Mouse (Mus musculus) frontal cortex, postnatal 36 days (tissue): ENCODE results near the gene Uchl4.
"Not testable (repeated sequence)": the region's sequence is repeated elsewhere in the genome, so short reads cannot be mapped to it uniquely, and the experiment has no call there.

ENCODE experiments used
- DNase-seq, 2 experiments: peaks; one replicate each; pipeline ENCODE4 v3.0.0; 2022; ENCODE audit warnings: low spot score in 2 of 2

Gene Uchl4

GRCm38 (mm10) chr9:64234768-64235435 is at the start of gene Uchl4:
TSS of gene Uchl4 (plus strand) at chr9:64235201.
- DNase-seq = no peak

GRCm38 (mm10) chr9:64193879-64194278 is 41.1 kb upstream of the Uchl4 start:
- no peak for DNase-seq

GRCm38 (mm10) chr9:64195554-64195953 is 39.4 kb upstream of the Uchl4 start:
- DNase-seq = peak; percentile 71 to 83

- DNase-seq = no peak
Observed at GRCm38 (mm10) chr9:64197524-64197923, 37.5 kb upstream of the Uchl4 start.

- DNase-seq = no peak
Observed at GRCm38 (mm10) chr9:64198068-64198762, 36.8 kb upstream of the Uchl4 start.

GRCm38 (mm10) chr9:64198763-64199418 is 36.1 kb upstream of the Uchl4 start:
- not testable (repeated sequence) for DNase-seq

- DNase-seq = no peak
Observed at GRCm38 (mm10) chr9:64199897-64200296, 35.1 kb upstream of the Uchl4 start.

- no peak for DNase-seq
Observed at GRCm38 (mm10) chr9:64202331-64202730, 32.7 kb upstream of the Uchl4 start.

- DNase-seq = no peak
Observed at GRCm38 (mm10) chr9:64202866-64203265, 32.1 kb upstream of the Uchl4 start.

GRCm38 (mm10) chr9:64207509-64208084 is 27.4 kb upstream of the Uchl4 start:
- DNase-seq = no peak

GRCm38 (mm10) chr9:64214452-64214851 is 20.5 kb upstream of the Uchl4 start:
- no peak for DNase-seq

GRCm38 (mm10) chr9:64216090-64216489 is 18.9 kb upstream of the Uchl4 start:
- DNase-seq = no peak

- DNase-seq = no peak
Observed at GRCm38 (mm10) chr9:64216641-64217040, 18.4 kb upstream of the Uchl4 start.

- no peak for DNase-seq
Observed at GRCm38 (mm10) chr9:64217887-64218286, 17.1 kb upstream of the Uchl4 start.

- DNase-seq = no peak
Observed at GRCm38 (mm10) chr9:64219305-64219704, 15.7 kb upstream of the Uchl4 start.

GRCm38 (mm10) chr9:64219772-64220420 is 15.1 kb upstream of the Uchl4 start:
- no peak for DNase-seq

GRCm38 (mm10) chr9:64220603-64221002 is 14.4 kb upstream of the Uchl4 start:
- DNase-seq = no peak

- peak; percentile 19 to 40 for DNase-seq
Observed at GRCm38 (mm10) chr9:64221480-64221879, 13.5 kb upstream of the Uchl4 start.

- no peak for DNase-seq
Observed at GRCm38 (mm10) chr9:64222098-64222497, 12.9 kb upstream of the Uchl4 start.

- DNase-seq = no peak
Observed at GRCm38 (mm10) chr9:64225805-64226204, 9.2 kb upstream of the Uchl4 start.

- peak in 1 of 2 experiments; percentile 16 for DNase-seq
Observed at GRCm38 (mm10) chr9:64227736-64228135, 7.3 kb upstream of the Uchl4 start.

- DNase-seq = peak; percentile 20 to 63
Observed at GRCm38 (mm10) chr9:64228972-64229371, 6.0 kb upstream of the Uchl4 start.
